Mouse (Mus musculus) retina, adult 2 months (tissue): Measurements from ENCODE around the gene Sulf2.
"Not testable (repeated sequence)": the region's sequence is repeated elsewhere in the genome, so short reads cannot be mapped to it uniquely, and the experiment has no call there.

Experiments used
- DNase-seq: peaks from one replicate; pipeline ENCODE4 v3.0.0-alpha.2; 2012; ENCODE audit warnings: low read depth, low spot score

The Sulf2 gene

DNA sequence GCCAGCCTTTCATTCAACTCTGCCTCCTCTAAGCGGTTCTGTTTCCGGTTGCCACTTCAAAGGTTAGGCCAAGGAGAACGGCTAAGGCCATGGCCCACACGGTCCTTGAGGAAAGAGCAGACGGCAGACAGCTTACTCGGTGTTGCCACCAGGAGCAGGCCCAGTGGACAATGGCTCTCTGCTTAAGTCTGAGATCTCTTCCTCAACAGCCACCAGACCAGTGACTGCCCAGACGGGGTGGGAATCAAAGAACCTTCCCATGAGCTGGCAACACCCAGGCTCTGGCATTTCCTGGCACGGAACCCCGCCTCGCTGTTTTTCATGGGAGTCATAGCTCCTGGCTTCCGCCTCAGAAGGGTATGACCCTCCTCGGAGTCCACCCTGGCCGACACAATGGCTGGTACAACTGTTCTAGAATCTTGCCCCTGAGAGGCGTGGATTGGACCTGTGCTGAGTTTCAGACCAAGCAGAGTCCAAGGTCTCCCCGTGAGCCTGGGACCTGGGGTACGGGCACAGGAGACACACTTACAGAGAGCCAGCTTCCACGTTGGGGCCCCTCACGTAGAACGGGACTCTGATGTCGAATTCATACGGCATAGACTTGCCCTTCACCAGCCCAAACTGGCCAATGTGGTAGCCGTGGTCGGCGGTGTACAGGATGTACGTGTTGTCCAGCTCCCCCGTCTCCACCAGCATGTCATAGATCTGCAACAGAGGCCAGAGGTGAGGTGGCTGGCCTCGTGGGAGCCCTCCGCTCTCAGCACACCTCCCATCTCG is 68.8 kb downstream of the Sulf2 start:
- DNase-seq, result no peak

DNA sequence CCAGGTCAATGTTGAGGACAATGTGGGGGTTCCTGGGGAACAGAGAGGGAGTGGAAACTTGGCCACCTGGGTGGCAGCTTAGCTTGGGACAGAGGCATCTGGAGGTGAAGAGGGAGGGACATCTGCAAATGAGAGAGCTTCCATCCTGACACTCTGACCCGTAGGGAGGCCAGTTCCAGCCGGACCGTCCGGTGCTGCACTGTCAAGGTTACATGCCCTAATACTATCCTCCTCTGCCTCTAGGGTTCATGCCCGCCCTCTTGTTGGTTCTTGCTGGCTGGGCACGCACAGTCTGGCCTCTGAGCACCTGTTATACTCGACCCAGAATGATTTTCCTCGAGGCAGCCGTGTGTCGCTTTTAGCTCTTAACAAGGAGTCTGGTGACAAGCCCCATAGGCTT is 69.7 kb downstream of the Sulf2 start:
- no peak for DNase-seq

DNA sequence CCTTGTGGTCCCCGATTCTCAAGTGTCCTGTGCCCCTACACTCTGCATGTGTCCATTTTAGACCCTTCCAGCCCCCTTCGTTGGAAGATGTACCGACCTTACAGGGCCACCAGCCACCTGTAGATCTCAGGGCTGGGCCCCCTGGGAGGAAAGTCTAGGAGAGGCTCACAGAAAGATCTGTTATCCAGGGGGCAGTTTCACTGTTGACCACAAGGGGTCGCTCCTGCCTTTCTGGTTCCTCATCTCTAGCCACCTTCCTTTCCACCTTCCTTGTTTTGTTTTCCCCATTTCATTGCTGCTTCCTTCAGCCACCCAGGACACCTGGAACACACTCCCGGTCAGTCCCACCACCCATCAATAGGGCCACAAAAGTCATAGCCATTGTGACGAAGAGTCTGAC is 70.5 kb downstream of the Sulf2 start:
- DNase-seq, result not testable (repeated sequence)

DNA sequence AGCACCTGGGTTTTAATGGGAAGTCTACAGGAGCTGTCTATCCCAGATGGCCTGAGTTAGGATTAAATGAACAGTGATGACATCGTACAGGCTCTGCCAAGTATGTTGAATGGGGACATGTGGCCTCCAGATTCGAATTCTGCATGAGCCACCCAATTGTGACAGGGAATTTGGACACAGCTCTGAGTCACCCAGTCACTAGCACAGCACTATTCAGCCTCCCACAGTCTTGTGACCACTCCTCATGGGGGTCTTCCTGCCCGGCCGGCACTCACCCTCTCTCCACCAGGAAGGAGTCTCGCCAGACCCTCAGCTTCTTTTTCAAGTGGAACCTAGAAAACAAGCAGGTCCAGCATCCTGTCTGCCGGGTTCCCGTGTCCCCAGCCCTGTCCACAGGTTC is 71.4 kb downstream of the Sulf2 start:
- no peak for DNase-seq

DNA sequence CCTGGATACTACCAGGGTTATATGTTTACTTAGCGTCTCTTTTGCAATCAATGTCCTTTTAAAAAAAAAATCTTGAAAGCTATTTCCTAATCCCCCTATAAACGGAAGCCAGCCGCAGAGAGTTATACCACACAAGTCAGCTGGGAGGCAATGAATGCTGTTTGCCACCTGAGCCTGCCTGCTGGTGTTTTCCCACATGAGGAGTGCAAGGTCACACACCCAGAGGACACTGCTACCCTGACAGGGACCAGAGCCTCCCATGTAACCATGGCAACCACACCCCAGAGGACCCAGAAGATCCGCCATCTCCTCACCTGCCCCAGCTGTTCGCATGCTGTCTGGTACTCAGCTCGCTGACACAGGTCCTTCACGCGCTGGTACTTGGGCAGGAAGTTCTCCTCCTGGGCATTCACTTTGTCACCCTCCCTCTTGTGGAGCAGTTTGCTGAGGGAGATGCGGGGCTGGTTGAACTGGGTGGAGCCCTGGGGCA is 71.9 kb downstream of the Sulf2 start:
- DNase-seq, result no peak

DNA sequence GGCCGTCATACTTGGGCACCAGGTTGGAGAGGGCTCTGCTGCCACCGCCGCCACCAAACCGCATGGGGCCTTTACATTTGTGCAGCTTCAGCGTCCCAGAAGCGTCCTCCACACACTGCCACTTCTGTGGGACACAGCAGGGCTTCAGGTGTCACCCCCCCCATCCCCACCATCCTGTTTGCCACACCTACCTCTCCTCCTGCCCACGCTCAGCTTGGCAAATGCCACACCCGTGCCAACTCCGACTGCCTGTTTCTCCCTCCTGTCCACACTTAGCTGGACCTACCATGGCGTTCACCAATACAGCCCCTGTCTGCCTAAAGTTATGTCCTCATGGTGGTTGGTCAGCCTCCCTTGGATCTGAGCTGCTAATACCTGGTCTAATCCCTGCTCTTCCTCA is 72.8 kb downstream of the Sulf2 start:
- no peak for DNase-seq

DNA sequence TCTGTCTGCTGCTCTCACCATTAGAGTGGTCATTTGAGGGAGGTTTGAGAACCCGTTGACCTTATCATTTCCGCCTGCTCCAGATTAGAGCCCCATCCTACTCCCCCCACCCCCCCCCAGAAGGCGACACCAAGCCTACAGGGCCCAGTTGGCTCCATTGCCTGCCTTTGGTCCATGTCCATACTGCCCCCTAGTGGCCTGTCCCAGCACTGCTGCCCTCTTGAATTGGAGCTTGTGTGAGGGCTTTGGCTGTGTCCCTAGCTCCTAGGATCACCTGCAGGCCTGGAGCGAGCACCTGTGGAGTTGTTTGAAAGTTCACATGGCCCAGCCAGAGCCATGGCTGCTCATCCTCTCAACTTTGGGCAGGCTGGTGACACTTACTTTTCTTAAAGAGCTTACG is 73.3 kb downstream of the Sulf2 start:
- DNase-seq, result peak; percentile 45

DNA sequence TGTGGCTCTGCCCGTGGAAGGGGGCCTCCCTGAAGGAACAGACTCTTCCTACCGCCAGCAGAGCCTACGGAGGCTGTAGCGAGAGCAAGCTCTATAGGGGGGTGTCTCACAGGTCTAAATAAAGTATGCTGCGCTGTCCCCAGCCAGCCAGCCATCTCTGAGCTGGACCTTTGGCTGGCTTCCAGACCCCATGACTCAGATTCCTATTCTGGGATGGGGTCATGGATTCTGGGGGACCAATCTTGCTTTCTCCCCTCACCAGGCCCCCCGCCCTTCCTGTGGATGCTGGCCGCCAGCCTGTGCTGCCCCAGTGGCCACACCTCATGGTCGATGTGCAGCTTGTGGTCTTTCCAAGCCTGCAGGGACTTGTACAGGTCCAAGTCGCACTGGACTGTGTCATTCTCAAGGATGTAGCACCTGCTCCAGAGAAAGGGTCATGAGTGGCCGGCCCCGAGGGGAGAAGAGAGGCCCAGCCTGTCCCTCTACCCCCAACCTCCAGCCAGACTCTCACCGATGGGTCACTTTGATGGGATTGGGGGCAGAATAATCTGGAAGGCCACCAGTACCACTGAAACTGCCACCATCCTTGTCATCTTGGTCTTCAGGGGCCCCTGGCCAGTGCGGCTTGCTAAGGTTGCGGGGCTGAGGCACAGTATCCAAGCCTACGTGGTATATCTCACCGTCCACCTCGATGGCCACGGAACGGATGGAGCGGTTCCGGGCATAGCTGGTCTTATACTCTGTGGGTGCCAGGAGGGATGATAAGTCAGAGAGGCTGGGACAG is 74.3 kb downstream of the Sulf2 start:
- DNase-seq, result no peak

DNA sequence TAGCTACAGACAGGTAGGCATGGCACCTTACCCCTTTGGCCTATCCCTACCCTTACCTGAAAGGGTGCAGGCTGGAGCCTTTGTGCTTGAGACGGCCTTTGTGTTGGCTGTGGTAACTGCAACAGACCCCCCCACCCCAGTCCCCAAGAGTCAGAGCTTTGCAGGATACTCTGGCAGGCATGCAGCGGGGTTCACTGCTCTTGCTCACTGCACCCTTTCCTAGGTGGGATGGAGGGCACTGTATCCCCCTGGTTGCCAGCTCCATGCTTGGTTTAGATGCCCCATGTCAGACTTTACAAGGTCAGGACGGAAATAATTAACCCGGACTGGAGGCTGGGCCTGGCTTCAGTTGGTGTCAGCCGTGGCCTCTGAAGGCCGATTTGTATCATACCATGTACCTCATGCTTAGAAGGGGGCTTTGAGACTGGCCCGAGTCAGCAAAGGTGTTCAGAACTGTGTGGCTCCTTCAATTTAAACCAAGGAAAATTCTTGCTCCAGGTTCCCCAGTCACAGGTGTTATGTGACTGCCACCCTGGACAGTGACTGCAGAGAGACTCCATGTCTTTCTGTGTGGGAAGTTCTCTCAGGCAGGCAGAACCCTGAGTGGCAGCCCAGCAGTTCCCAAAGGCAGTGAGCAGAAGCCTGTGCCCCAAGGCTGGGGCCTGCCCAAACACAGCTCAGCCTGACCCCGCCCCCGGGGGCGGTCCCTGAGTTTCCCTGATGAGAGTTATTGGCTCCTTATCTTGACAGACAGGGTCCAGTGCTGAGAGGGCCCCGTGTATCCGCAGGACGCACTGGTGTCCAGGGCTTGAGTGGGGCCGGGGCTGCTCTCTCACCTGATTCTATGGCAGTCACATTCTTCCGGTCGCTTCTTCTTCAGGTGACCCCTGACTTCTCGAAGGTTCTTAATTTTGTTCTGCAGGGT is 75.2 kb downstream of the Sulf2 start:
- DNase-seq, result no peak

DNA sequence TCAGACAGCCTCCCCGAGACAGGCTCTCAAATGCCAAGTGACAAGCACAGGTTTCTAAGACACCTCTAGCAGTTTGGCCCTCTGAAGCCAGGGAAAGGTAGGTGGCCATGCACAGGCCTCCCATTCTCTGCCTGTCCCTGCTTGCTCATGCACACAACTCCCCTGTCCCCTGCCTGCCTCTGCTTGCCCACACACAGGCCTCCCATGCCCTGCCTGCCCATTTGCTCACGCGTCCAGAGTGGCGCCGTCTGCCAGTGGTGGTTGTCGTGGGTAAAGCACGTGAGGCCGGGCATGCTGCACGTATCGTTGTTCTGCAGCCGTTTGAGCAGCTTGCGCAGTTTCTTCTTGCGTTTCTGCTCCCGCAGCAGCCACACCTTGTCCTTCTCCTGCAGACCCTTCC is 76.2 kb downstream of the Sulf2 start:
- DNase-seq, result no peak

DNA sequence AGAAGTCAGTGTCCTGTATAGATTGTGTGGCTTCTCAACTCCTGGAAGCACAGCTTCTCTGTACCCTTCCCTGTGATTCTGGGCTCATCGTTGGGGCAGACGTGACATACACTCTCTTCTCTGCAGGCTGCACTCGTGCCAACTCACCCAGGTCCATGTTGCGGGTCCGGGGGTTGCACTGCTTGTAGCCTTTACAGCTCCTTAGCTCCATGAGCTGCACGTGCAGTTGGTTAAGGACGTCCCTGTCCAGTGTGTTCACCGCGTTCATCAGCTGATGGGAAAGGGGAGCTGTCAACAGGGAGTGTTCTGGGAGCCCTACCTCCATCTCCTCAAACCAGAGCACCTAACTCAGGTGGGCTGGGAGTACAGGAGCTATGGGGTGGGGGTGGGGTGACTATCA is 78.1 kb downstream of the Sulf2 start:
- no peak for DNase-seq

DNA sequence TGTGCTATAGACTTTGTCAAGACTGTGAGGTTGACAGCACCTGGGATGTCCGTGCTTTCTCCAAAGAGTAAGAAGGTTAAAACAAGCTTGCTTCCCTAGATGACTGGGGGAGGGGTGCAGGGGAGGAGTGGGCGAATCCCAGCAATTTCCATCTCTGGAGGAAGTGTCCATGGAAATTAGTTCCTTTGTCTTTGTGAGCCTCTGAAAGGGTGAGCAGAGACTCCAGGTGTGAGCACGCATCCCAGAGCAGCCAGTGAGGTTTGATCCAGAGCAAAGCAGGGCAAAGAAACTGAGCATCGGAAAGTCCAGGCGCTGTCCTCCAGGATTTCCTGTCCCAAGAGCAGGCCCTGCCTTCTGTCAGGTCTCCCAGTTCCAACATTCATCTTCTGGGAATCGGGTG is 81.1 kb downstream of the Sulf2 start:
- DNase-seq, result no peak

DNA sequence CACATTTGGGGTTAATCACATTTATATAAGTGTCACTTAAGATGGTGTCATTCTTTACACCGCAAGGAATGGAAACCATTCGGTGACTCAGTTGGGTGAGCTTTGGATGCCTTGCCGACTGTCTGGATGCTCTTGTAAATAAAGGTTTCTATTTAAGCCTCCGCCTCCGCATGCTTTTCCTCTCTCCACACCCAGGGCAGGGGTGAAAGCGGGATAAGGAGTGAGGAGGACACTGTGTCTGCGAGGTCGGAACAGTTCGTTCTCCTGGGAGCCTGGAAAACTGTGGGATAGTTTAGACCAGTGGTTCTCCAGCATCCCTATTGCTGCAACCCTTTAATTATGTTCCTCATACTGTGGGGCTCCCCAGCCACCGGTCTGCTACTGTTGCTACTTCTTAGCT is 82.4 kb downstream of the Sulf2 start:
- DNase-seq, result no peak

DNA sequence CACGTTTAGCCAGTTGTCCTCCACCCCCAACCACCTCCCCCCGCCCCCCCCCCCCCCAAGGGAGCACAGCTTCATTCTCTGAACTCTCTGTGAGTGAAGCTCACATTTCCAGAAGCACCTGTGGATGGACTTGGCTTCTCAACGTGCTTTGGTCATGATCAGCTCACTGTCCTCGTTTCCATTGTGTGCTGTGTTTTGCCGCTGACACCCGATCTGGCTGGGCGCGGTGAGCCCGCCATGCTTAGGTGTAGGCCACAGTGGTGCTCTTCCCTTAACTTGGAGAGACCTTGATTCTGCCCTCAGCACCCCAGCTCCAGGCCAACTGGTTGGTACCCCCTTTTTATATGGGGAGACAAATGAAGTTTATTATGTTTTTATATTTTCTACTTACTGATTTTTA is 83.6 kb downstream of the Sulf2 start:
- DNase-seq, result no peak

DNA sequence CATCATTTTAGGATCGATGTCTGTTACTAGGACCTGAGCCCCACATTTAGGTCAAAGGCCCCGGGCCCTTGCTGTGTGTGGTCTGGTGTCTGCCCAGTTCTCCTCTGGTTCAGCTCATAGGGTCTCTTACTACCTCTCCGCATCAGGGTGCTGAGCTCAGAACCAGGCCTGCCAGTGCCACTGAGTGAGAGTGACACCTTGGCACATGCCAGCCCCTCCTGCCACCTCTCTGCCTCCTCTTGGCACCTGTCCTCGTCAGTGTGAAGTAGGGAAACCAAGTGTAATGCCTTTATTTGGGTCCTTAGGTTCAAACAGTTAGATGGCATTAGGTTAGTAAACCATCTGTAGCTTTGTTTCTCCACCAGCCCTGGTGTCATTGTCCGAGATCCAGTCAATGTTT is 84.0 kb downstream of the Sulf2 start:
- no peak for DNase-seq

DNA sequence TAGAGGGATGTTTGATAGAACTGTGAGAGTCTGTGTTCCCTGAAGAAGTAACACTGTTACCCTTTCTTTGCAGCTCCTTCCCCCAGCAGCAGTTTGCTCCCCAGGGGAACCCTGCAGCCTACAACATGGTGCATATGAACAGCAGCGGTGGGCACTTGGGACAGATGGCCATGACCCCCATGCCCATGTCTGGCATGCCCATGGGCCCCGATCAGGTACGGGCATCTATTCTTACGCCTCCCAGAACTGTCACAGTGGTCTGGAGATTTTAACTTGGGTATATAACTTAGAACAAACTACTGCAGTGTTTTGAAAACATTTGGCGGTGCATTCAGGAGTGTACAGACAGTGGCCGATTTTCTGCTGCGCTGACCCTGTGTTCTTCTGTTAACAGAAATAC is 85.7 kb downstream of the Sulf2 start:
- DNase-seq, result no peak

DNA sequence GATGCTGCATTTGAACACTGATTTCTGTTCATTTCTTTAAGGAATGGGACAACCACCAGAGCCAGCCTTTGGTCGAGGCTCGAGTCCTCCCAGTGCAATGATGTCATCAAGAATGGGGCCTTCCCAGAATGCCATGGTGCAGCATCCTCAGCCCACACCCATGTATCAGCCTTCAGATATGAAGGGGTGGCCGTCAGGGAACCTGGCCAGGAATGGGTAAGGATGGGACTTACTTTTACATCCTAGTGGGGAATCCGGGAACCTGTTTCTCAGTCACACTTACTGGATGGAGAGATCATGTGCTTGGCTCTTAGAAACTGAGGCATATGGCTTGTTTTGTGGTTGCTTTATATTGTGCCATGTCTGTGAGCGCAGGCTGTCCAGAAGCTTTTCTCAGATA is 86.3 kb downstream of the Sulf2 start:
- no peak for DNase-seq

DNA sequence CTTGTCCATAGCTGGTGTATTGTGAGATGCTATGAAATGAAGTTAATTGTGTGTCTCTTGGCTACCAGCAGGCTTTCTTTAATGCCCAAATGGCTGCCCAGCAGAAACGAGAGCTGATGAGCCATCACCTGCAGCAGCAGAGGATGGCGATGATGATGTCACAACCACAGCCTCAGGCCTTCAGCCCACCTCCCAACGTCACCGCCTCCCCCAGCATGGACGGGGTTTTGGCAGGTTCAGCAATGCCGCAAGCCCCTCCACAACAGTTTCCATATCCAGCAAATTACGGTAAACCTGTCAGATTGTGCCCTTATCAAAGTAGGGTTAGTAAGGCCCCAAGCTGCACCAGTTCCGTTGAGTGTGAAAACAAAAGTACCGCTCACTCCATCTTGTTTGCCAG is 87.2 kb downstream of the Sulf2 start:
- no peak for DNase-seq

DNA sequence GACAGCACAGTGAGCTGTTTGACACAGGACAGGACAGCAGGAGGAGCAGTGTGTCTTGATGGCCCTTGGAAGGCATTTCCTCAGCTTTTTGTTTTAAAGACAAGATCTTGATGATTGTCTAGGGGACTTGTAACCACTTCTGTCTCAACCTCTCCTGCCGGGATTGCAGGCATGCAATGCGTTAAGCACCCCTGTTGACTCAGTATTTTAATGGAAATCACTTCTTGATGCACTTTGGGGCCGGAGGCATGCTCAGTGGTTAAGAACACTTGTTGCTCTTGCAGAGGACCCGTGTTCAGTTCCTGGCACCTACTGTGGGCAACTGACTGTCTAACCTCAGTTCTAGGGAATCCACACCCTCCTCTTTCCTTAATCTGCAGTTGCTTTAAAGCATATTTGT is 89.0 kb downstream of the Sulf2 start:
- DNase-seq, result no peak

DNA sequence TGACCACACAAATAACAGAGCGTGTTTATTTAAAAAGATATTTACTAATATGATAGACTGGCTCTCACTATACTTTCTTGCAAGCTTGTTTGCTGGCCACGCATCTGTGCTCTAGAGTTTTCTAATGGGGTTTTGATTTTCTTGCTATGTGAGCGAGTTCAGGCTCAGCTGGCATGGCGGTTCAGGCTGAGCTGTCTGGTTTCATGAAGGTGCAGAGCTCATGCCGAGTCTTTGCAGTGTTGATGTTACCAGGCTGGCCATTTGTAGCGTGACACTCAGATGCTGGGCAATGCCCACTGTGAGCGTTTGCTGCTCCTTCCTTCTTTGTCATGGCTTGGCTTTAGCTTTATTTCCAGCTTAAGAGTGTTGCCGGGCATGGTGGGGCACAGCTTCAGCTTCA is 93.0 kb downstream of the Sulf2 start:
- DNase-seq, result no peak

DNA sequence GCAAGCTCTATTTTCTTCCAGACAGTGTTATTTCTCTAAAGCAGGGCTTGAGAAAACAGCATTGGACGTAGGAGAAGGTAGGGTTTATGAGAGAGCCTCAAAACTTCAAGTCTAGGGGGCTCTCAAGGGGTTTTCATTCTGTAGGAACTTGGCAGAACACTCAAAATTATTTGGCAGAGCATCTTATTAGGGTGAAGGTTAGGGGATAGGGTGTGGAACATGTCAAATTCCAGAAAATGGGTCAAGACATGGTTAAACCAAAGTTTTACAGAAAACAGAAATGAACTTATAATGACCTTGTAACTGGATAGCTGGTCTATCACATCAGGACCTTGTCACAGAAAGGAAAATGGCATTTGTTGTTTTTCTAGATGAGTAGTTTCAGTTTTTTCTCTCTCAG is 93.5 kb downstream of the Sulf2 start:
- DNase-seq, result no peak
